Mouse (Mus musculus) myocyte (in vitro differentiated cells): Measurements from ENCODE around the gene Ddx10. TPM values are rescaled to one million over a fixed set of nuclear protein-coding genes. Genes with fewer than 3 reads are reported as not detected.

Experiments
- H3K27me3 ChIP-seq: one replicate; pipeline ENCODE4 v1.6.1; 2011; ENCODE audit not compliant: control insufficient read depth, insufficient read depth, insufficient read length
- H3K36me3 ChIP-seq: one replicate; pipeline ENCODE4 v1.6.1; 2011; ENCODE audit not compliant: control insufficient read depth, insufficient read depth
- H3K4me2 ChIP-seq: one replicate; pipeline ENCODE4 v1.6.1; 2011; ENCODE audit warnings: low read depth, control low read depth
- H3K4me3 ChIP-seq: one replicate; pipeline ENCODE4 v1.5.1; 2011; ENCODE audit warnings: mild to moderate bottlenecking, control low read depth, moderate library complexity
- H3K79me2 ChIP-seq: one replicate; pipeline ENCODE4 v1.6.1; 2011; ENCODE audit not compliant: control insufficient read depth, insufficient read depth
- H3ac ChIP-seq: one replicate; pipeline ENCODE4 v1.6.1; 2011; ENCODE audit not compliant: control insufficient read depth, insufficient read length
- CEBPB ChIP-seq: IDR thresholded peaks from 2 replicates; pipeline ENCODE4 v1.6.1; 2011; ENCODE audit warnings: mild to moderate bottlenecking, moderate library complexity; ENCODE audit not compliant: poor library complexity, insufficient read depth, severe bottlenecking
- E2F4 ChIP-seq: IDR thresholded peaks from one replicate; pipeline ENCODE4 v1.6.1; 2011; ENCODE audit warnings: mild to moderate bottlenecking, control low read depth, moderate library complexity; ENCODE audit not compliant: insufficient read depth
- MAX ChIP-seq: IDR thresholded peaks from one replicate; pipeline ENCODE4 v1.6.1; 2011; ENCODE audit warnings: low read depth, mild to moderate bottlenecking, control low read depth
- MYOD1 ChIP-seq, 3 experiments: IDR thresholded peaks; one replicate each; pipeline ENCODE4 v1.6.1; 2011; ENCODE audit warnings: control low read depth in 2 of 3, low read depth in 2 of 3, mild to moderate bottlenecking in 2 of 3, moderate library complexity in 1 of 3; ENCODE audit not compliant: insufficient read length in 2 of 3, control insufficient read depth in 1 of 3
- MYOG ChIP-seq, 3 experiments: IDR thresholded peaks; one replicate each; pipeline ENCODE4 v1.6.1; 2011; ENCODE audit warnings: control low read depth in 2 of 3, low read depth in 2 of 3, mild to moderate bottlenecking in 2 of 3; ENCODE audit not compliant: insufficient read length in 2 of 3, control insufficient read depth in 1 of 3, insufficient read depth in 1 of 3
- POLR2A ChIP-seq: IDR thresholded peaks from one replicate; pipeline ENCODE4 v1.6.1; 2011; ENCODE audit warnings: low read depth, mild to moderate bottlenecking, control low read depth, moderate library complexity; ENCODE audit not compliant: insufficient read length
- POLR2AphosphoS2 ChIP-seq: IDR thresholded peaks from one replicate; pipeline ENCODE4 v1.6.1; 2011; ENCODE audit warnings: low read depth, control low read depth; ENCODE audit not compliant: insufficient read length
- REST ChIP-seq: IDR thresholded peaks from one replicate; pipeline ENCODE4 v1.6.1; 2011; ENCODE audit warnings: mild to moderate bottlenecking, control low read depth, moderate library complexity; ENCODE audit not compliant: insufficient read depth, insufficient read length
- SRF ChIP-seq: IDR thresholded peaks from one replicate; pipeline ENCODE4 v1.6.1; 2011; ENCODE audit warnings: low read depth; ENCODE audit not compliant: control insufficient read depth, insufficient read length
- TCF12 ChIP-seq: IDR thresholded peaks from one replicate; pipeline ENCODE4 v1.6.1; 2011; ENCODE audit warnings: mild to moderate bottlenecking, control low read depth; ENCODE audit not compliant: poor library complexity, insufficient read depth, severe bottlenecking
- TCF3 ChIP-seq: IDR thresholded peaks from one replicate; pipeline ENCODE4 v1.6.1; 2011; ENCODE audit warnings: low read depth, control low read depth; ENCODE audit not compliant: insufficient read length
- USF1 ChIP-seq: IDR thresholded peaks from one replicate; pipeline ENCODE4 v1.6.1; 2011; ENCODE audit warnings: low read depth, mild to moderate bottlenecking, control low read depth, moderate library complexity
- polyA plus RNA-seq: library from polyadenylated mRNA; unstranded; fragments of >200 nt; fragmentation: generic; extraction: Trizol; gene quantifications from one replicate; pipeline ENCODE4 v1.2.1, GENCODE M21; 2012; ENCODE audit warnings: missing spikeins

The Ddx10 gene
- polyA plus RNA-seq, 1 experiment = 7.5 TPM

DNA sequence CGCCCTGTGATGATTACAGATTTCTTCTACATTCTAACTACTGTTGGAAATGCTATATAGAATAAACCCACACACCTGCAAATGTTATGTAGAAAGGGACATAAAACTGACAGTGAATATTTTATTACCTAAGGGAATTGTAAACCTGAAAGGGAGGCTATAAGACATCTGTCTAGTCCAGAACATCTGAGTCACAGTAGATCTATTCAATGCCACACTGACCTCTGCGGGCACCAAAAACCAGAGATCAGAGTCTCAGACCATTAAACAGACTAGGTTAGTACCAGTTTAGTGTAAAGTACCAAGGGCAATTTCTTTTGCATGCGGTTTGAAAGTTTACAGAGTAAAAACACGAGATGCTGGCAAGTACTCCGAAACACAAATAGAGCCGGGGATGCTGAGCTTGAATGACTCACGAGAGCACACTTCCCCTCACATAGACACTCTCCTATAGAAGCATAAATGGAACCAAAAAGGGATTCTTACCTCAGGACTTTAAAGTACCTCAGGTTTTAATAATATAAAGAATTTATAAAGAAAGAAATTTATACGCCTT, 107.2 kb downstream of the Ddx10 start:
- Histone ChIP-seq H3K4me2 (no peak overlapping the region), H3K79me2 (no peaks in the 10 kb centered on the region), H3K4me3 (no peak overlapping the region), H3ac (no peak overlapping the region), H3K36me3 (no peaks in the 10 kb centered on the region), H3K27me3 (no peaks in the 10 kb centered on the region)
- TF ChIP-seq POLR2AphosphoS2 = no peak

DNA sequence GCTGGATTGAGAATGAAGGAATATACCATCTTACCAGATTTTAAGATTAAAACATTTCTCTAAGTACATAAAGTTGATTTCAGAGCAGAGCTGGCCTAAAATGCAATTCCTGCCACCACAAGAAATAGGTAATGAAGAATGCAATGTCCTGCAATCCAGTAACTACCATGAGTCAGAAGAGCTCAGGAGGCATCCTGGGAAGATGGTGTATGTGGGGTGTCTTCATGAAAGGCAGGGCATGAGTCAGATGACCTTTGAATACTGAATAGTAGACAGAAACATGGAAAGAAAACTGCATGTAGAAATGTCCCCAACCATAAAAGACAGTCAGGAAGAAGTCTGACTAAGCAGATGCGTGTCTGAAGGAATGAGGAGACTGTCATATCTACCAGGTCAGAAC, 115.0 kb downstream of the Ddx10 start:
- H3K36me3 ChIP-seq = no peaks in the 10 kb centered on the region
- no peaks in the 10 kb centered on the region for H3K27me3 ChIP-seq
- H3ac ChIP-seq = no peak overlapping the region
- TF ChIP-seq TCF12 (no peak), CEBPB (peak; percentile 91), MYOG (IDR thresholded peaks at IDR 0.05; ENCODE audit: control insufficient read depth in 1 of 3, insufficient read depth in 1 of 3, insufficient read length in 2 of 3, low read depth in 2 of 3) (no peak), MAX (no peak)
- no peak overlapping the region for H3K4me2 ChIP-seq
- no peaks in the 10 kb centered on the region for H3K79me2 ChIP-seq
- H3K4me3 ChIP-seq = no peak overlapping the region

DNA sequence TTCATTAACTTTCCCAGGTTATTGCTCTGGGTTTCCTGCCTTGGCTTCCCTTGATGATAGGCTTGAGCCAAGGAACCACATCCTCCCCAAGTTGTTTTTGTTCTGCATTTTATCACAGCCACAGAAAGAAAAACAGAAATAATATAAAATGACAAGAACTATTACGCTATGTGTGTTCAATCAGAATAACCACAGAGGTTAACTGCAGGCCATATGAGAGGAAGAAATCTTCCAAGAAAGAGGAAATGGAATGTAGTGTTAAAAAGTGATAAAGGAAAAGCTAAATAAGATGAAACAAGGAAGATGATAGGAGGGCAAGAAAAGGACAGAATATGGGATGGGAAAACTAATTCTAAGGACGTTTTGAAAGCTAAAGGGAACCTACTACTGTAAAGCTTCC, 117.4 kb downstream of the Ddx10 start:
- TF ChIP-seq USF1 (no peak), E2F4 (no peak), TCF12 (no peak), SRF (no peak), MYOG (IDR thresholded peaks at IDR 0.05; ENCODE audit: control insufficient read depth in 1 of 3, insufficient read depth in 1 of 3, insufficient read length in 2 of 3, low read depth in 2 of 3) (no peak), TCF3 (no peak), MAX (no peak), REST (no peak), CEBPB (no peak), POLR2AphosphoS2 (no peak), POLR2A (no peak)
- Histone ChIP-seq H3K27me3 (no peaks in the 10 kb centered on the region), H3K4me2 (no peak overlapping the region), H3K4me3 (no peak overlapping the region), H3K79me2 (no peaks in the 10 kb centered on the region), H3ac (no peak overlapping the region), H3K36me3 (peaks cover 5% of the 10 kb centered on the region)

DNA sequence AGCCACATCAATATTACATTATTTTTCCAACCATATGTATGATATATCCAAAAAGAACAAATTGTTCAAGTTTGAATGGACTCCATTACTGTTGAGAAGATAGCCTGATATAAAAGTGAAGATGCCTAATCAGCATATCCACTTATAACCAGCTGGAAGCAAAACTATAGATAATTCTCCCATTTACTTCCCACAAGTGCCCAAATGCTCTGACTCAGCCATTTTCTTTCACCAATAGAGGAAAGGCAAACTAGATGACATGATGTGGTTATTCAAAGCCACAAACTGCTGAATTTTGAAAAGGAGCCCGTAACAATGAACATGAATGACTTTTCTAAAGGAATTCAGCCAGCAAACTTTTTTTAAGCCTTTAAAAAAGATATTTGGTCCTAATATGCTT, 146.8 kb downstream of the Ddx10 start:
- Histone ChIP-seq H3K36me3 (peaks cover 8% of the 10 kb centered on the region), H3K4me2 (no peak overlapping the region), H3K4me3 (no peak overlapping the region), H3K79me2 (no peaks in the 10 kb centered on the region), H3K27me3 (no peaks in the 10 kb centered on the region), H3ac (no peak overlapping the region)
- no peak for TF ChIP-seq POLR2A
- TF ChIP-seq CEBPB = no peak
- TF ChIP-seq TCF3 = no peak
- no peak for TF ChIP-seq SRF
- TF ChIP-seq TCF12 = no peak
- no peak for TF ChIP-seq E2F4
- no peak for TF ChIP-seq MYOG (IDR thresholded peaks at IDR 0.05; ENCODE audit: control insufficient read depth in 1 of 3, insufficient read depth in 1 of 3, insufficient read length in 2 of 3, low read depth in 2 of 3)
- TF ChIP-seq POLR2AphosphoS2 = no peak

DNA sequence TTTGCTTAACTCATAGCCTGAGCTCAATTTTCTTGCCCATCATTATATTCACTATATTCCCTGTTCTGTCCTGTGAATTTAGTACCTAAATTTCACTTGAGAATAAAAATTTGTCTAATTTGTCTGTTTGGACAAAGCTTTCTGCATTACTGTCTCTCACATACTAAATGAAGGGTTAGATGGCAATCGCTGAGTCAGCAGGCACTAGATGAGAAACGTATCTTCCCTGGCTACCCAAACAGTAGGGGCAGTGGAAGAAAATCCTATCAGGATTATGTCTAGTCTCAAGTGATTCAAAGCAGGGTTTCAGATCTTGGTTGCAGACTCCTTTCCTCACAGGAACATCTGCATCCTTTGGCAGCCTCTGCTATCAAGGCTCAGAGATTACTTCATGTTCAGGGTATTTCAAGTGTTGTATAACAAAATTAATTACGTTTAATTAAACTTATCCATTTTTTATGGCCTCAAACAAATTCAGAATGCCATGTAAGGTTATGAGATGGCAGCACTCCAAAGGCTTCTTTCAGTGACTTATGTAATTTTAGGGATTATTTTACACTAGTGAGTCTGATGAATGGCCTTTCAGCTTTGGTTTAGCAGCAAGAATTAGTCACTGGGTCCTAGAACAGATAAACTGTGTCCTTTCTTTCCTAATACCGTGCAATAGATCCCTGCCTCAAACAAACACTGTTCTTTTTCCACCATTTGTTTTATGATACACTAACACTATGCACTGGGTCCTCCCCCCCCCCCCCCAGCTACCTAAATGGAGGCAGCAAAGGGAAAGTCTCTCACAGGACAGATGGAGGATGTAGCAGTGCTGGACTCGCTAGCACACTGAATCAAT, 152.3 kb downstream of the Ddx10 start:
- Histone ChIP-seq H3K4me3 (no peak overlapping the region), H3K79me2 (no peaks in the 10 kb centered on the region), H3K4me2 (no peak overlapping the region), H3ac (no peak overlapping the region), H3K36me3 (peaks cover 8% of the 10 kb centered on the region), H3K27me3 (no peaks in the 10 kb centered on the region)
- TF ChIP-seq MAX (no peak), MYOG (IDR thresholded peaks at IDR 0.05; ENCODE audit: control insufficient read depth in 1 of 3, insufficient read depth in 1 of 3, insufficient read length in 2 of 3, low read depth in 2 of 3) (no peak), POLR2AphosphoS2 (no peak), E2F4 (no peak), TCF12 (no peak), SRF (no peak), REST (no peak), CEBPB (no peak), MYOD1 (IDR thresholded peaks at IDR 0.05; ENCODE audit: control insufficient read depth in 1 of 3, insufficient read length in 2 of 3, low read depth in 2 of 3) (no peak), POLR2A (no peak), TCF3 (no peak), USF1 (no peak)
